Mouse (Mus musculus): Measurements from ENCODE around the gene Gcnt7.
A peak's percentile ranks its signal among the peaks of the same experiment; 100 is the strongest.

The Gcnt7 gene

GRCm38 (mm10) chr2:172452458-172452857 lies 5.9 kb downstream of the Gcnt7 start:
- no peak for DNase-seq

GRCm38 (mm10) chr2:172452031-172452430 lies 6.4 kb downstream of the Gcnt7 start:
- DNase-seq = no peak

GRCm38 (mm10) chr2:172450640-172451039 lies 7.8 kb downstream of the Gcnt7 start:
- no peak for DNase-seq

DNA sequence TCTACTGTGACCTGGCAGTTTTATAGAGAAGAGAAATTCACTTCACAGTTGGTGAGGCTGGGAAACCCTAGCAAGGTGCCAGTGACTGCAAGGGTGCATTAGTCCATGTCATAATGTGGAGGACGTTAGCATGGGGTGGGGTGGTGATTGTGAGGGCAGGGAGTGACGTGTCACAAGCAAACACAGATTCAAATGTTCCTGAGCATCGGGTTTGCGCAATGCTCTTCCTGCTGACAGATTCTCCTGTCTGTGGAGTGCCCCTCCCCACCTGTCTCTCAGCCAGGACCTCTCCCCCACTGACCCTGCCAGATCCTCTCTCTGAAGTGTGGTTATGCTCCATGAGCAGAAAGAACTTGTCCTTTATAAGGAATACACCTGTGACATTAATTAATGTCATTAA lies 10.1 kb downstream of the Gcnt7 start:
- no peak for DNase-seq

DNA sequence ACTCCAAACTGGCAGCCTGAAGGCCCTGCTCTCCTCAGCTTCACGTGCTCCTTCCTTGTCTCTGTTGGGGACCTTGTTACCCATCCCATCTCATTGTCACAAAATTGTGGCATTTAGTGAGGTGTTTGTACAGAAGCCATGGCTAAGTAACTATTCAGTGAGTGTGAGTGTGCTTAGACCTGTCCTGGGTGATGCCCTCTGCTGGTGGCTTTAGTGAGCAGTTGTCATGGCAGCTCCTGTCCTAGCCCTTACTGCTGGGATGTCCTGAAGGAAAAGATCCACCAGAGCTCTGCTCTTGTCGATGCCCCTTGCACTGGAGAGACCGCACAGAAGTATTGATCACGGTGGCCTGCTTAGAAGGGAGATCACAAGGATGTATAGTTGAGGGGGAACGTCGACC lies 11.1 kb downstream of the Gcnt7 start:
- no peak for DNase-seq

- DNase-seq = no peak
These were observed 12.8 kb downstream of the Gcnt7 start for GRCm38 (mm10) chr2:172445617-172446016.

DNA sequence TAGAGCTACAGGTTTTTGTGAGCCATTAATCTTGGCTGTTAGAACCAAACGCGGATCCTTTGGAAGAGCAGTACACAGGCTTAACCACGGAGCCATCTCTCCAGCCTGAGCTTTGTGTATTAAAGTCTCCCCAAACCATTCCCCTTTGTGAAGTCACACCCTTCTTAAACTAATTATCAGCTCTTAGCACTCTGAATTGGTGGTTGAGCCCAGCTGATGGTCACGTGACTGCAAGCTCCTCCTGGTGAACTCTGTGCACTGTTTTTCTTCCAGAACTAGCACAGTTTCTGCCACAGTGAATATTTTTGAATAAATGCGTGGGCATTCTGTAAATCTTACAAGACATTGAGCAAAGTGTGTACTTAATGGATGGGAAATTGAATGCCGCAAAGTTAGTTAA lies 17.2 kb downstream of the Gcnt7 start:
- DNase-seq = no peak

- no peak for DNase-seq
These were observed 17.8 kb downstream of the Gcnt7 start for GRCm38 (mm10) chr2:172440640-172441005.

GRCm38 (mm10) chr2:172439843-172440639 lies 18.4 kb downstream of the Gcnt7 start, which contains the start of gene Rtf2:
Gene Rtf2 (plus strand): TSS chr2:172440556.
- peak; percentile 99 for DNase-seq

GRCm38 (mm10) chr2:172437371-172437952 lies 20.9 kb downstream of the Gcnt7 start:
- no peak for DNase-seq

GRCm38 (mm10) chr2:172433746-172434145 lies 24.6 kb downstream of the Gcnt7 start:
- no peak for DNase-seq

DNA sequence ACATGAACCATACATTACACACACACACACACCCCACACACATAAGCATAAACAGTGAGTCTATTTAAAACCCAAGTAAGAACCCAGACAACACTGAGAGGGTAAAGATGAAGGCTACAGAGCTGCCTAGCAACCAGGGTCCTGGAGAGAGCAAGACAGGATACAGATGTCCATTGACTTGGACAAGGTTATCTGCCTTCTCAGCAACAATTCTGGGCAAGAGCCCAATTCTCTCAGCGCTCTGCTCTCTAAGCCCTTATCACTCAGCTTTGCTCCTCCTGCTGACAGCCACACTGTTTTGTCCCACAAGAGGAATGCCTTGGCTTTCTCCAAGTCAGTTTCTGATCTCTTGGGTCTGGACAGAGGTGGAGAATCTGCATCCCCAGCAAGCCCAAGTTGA lies 27.8 kb downstream of the Gcnt7 start:
- no peak for DNase-seq

DNA sequence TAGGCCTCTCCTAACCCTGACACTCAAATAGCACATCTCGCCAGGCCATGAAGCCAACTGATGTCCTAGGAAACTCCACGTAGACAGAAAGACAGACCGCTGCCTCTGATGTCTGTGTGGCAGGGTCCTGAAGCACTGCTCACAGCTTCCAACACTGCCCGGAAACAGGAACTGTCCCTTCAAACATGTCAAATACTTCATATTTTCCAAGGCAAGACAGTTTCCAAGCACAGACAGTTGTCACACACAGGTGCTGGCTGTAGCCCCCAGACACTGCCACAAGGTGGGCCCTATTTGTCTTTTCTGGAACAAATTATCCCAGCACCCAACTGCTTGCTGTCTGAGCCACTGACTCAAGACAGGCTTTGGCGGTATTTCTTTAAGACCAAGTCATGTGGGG lies 40.2 kb downstream of the Gcnt7 start:
- DNase-seq = no peak

DNA sequence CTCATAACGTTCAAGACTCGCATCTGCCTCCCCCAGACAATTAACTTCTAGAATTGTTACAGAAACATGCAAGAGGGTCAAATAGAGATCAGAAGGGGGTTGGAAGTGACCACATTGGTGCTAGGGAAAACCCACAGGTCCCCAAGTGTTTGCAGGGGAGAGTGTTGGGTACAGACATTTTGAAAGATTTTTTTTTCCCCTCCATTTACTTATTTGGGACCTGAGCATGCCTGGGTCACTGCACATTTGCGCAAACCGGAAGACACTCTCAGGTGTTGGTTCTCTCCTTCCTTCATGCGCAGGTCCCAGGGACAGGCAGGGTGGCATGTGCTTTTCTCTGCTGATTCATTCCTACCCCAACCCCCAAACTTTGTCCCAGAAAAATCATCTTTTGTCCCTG lies 41.5 kb downstream of the Gcnt7 start:
- no peak for DNase-seq

DNA sequence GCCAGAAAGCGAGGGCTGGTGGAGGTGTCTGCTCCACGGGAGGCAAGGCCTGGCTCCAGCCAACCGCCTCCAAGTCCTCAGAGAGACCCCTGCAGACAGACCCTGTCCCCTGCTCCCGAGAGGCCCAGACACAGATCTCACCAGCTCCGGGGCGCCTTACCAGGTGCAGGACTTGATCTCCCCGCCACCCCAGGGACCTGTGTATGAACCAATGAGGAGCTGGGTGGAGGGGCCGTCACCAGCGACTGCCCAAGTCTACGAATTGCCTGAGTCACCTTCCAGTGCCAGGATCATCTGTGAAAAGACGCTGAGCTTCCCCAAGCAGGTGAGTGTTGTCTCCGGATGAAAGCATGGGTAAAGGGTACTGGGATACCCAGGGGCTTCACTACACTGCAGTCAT lies 42.2 kb downstream of the Gcnt7 start:
- no peak for DNase-seq

DNA sequence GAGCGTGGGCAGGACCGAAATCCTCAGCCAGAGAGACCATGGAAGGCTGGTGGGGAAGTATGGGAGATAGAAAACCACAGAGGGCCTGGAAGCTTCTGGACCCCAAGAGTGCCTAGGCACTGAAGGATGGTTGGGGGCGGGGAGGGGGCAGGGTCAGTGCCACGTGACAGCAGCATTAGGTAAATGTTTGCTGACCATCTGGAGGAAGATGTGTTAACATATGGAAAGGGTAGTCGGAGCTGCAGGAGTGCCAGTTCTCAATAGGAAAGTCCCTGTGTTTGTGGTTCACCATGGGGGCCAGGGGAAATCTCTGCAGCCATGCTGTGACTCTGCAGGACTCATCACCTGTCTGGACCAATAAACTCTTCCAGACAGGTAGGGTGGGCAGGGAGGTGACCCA lies 44.5 kb downstream of the Gcnt7 start:
- no peak for DNase-seq

- DNase-seq = no peak
These were observed 45.1 kb downstream of the Gcnt7 start for GRCm38 (mm10) chr2:172413273-172413672.

GRCm38 (mm10) chr2:172412454-172412853 lies 45.9 kb downstream of the Gcnt7 start:
- DNase-seq = no peak

- no peak for DNase-seq
These were observed 47.3 kb downstream of the Gcnt7 start for GRCm38 (mm10) chr2:172411091-172411490.

DNA sequence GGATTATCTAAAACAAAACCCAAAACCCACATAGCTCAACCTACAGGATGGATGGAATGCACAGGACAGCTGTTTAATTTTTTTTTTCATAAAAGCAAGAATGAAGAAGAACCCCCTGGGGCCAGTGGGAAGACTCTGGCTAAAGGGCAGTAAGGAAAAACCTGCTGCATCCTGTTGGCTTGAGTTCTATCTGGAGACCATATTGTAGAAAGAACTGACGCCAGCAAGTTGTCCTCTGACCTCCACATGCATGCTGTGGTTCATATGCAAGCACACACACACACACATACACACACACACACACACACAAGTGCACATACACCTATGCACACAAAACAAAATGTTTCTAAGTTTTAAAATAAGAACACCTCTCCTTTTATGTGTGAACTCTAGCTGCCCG lies 47.7 kb downstream of the Gcnt7 start:
- DNase-seq = no peak

- no peak for DNase-seq
These were observed 50.9 kb downstream of the Gcnt7 start for GRCm38 (mm10) chr2:172407499-172407898.

DNA sequence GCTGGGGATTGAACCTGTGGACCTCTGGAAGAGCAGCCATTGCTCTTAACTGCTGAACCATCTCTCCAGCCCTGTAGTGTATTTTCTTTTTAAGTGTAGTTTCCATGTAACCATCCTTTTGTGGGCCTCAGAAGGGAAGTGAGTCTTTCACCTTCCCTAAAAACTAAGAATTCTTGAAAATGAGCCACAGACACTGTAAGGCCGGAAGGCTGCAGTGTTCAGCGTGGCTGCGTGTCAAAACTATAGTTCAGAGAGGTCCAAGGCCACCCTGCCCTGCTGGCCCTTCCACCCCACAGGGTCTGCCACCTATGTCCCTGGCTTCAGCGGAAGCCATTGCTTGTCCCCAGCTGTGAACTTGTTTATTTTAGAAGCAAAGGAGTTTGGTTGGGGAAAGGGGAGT lies 52.2 kb downstream of the Gcnt7 start:
- DNase-seq = no peak

GRCm38 (mm10) chr2:172405011-172405410 lies 53.4 kb downstream of the Gcnt7 start:
- DNase-seq = no peak

GRCm38 (mm10) chr2:172404239-172404638 lies 54.2 kb downstream of the Gcnt7 start:
- no peak for DNase-seq
